Mouse (Mus musculus) E14TG2a.4 (cell line): ENCODE measurements around the gene Olfr1441.

Experiments
- CTCF ChIP-seq: conservative IDR thresholded peaks from 2 replicates; pipeline ENCODE4 v1.5.1; 2014; ENCODE audit warnings: low read length
- POU5F1 ChIP-seq: IDR thresholded peaks from 2 replicates; pipeline ENCODE4 v1.6.1; 2014; ENCODE audit warnings: low read length, borderline replicate concordance

- TF ChIP-seq CTCF (no peak), POU5F1 (no peak)
These were observed 3.5 kb upstream of the Olfr1441 start for GRCm38 (mm10) chr19:12413737-12414136.
